Mouse (Mus musculus) Patski (cell line): ENCODE measurements around the gene Ambra1. TPM values are rescaled to one million over a fixed set of nuclear protein-coding genes. Genes with fewer than 3 reads are reported as not detected.
A peak's percentile ranks its signal among the peaks of the same experiment; 100 is the strongest.
"Not testable (repeated sequence)": the region's sequence is repeated elsewhere in the genome, so short reads cannot be mapped to it uniquely, and the experiment has no call there.

Experiments used
- ATAC-seq: fragments of 100-300 bp; one replicate; pipeline ENCODE4 v1.8.0; 2021
- CTCF ChIA-PET: fragments of 350-600 bp; sonication (Branson Sonifier 250); formaldehyde crosslinking; loops from one replicate; lab custom pipeline; 2022; ENCODE audit warnings: inconsistent platforms; lab: Charles Lee
- POLR2A ChIA-PET: fragments of 350-600 bp; sonication (Branson Sonifier 250); formaldehyde crosslinking; loops from one replicate; lab custom pipeline; 2022; ENCODE audit warnings: antibody characterized with exemption, inconsistent platforms; lab: Charles Lee
- DNase-seq: peaks from one replicate; pipeline ENCODE4 v3.0.0-alpha.2; 2011; ENCODE audit warnings: low read depth, low spot score
- H3K27me3 ChIP-seq: fragments of 371-371 bp; one replicate; pipeline ENCODE4 v1.5.1; 2021
- CTCF ChIP-seq: fragments of 100-300 bp; IDR thresholded peaks from one replicate; pipeline ENCODE4 v1.5.1; 2021
- in situ Hi-C: fragments of 300-500 bp; cut with MboI; formaldehyde crosslinking; loops from 3 replicates; pipeline ENCODE4 v1.11.1; 2018; ENCODE audit warnings: low pct_unique_long_range_greater_than_20kb, mixed read lengths
- polyA plus RNA-seq: library from polyadenylated mRNA; unstranded; gene quantifications from one replicate; pipeline ENCODE4 v1.2.3, GENCODE M21; 2021

Ambra1 gene
- polyA plus RNA-seq, 1 experiment from 2014 or later: 27.5 TPM

DNA sequence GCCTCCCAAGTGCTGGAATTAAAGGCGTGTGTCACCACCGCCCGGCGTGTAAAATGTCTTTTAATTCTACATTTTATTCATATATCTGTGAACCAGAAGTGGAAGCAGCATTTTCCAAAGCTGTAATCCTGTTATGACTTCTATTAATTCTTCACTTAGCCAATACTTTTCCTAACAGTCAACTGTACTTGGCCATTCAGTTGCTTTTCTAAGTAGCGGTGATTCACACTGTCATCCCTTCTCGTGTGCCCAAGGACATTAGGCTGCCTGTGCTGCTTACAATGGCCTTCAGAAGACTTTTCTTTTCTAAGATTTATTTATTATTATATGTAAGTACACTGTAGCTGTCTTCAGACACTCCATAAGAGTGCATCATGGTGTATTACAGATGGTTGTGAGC is 21.6 kb upstream of the Ambra1 start:
- H3K27me3 ChIP-seq: no peaks in the 10 kb centered on the region
- ChIA-PET POLR2A (no interaction called here), CTCF (no interaction called here)
- no peak for ATAC-seq
- no peak for TF ChIP-seq CTCF
- in situ Hi-C loops: no loop called here
- no peak for DNase-seq

DNA sequence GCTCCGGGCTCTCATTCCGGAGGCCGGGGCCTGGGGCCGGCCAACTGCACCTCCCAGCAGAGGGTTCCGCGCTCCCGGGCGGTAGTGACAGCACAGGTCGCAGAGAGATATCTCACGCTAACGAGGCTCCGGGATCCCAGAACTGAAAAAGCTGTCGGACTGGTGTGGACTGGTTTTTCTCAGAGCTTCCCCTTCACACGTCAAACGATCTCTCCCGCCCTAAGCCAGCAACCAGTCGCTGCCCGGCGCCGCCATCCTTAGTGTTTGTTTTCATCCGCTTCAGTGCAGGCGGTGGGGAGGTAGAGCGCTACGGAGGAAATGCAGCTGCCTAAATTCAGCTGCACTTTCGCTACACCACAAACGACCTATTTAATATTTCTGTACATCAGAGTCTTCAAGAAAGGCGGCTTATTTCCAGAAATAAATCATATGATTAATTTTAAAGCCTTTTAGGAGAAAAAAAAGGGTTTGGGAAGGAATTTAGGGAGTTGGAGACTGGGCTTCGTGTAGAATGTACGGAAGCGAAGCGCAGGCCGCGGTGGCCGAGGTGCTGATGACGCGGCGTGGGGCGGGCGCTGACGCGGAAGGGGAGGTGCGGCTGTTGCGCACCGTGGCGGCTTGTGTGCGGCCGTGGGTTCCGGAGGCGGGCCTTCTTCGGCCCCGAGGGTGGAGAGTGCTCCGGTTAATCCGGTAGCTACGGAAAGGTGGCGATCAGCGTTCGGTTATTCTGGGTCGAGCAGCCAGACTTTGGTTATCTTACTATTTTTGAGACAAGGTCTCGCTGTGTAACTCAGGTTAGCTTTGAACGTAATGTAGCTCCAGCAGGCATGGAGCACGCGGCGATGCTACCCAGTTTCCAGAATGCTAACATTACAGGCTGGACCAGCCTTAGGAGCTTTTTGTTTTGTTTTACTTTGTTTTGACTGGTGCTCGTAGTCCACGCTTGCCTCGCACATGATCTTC is 19.4 kb upstream of the Ambra1 start, which contains the start of the genes Atg13 and Harbi1:
Atg13 (minus strand) TSS at position 305 of the 963 bp plus-strand sequence.
Harbi1 (plus strand) TSS at position 581 of the 963 bp plus-strand sequence.
- in situ Hi-C loops: no loop called here
- no peak for TF ChIP-seq CTCF
- ChIA-PET POLR2A (interaction anchor here (0.7 kb wide), 1 partner anchor 28 kb away, joined by 3 read pairs; no protein-coding TSS in a partner anchor), CTCF (interaction anchor here (1.2 to 1.7 kb wide), 2 partner anchors 11 to 15 kb away, joined by 3 to 5 read pairs; no protein-coding TSS in a partner anchor)
- ATAC-seq: peak; percentile 95
- no peaks in the 10 kb centered on the region for H3K27me3 ChIP-seq
- peak; percentile 89 for DNase-seq

DNA sequence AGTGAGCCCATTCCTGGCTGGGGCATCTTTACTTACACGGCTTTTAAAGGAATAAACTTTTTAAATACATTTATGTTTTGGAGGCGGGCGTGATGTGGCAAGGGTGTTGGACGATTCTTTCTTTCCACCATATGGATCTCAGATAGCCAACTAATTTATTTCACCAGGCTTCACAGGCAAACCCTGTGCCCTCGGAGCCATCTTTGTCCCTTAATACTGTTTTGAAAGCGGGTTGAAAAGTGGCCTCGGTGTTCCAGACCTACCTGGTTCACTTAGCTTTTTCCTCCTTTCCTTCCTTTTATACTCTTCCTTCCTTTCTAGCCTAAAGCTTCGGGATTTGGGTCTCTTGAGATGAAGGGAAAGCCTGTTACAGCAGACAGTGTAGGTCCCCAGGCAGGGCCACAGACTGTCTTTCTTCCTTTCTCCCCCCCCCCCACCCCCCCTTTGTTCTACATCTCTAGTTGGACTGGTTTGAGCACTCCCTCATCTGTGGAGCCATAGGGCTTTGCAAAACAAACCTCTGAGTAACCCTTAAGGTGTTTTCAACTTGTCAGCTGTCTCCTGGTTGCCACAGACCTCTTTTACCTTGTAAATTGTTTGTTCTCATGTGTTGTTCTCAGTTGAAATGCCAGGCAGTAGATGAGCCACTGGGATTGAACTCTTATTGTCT is 18.5 kb upstream of the Ambra1 start:
- in situ Hi-C loops: no loop called here
- DNase-seq (no peak), ATAC-seq (peak; percentile 18)
- CTCF ChIA-PET: interaction anchor here (1.2 to 1.7 kb wide), 2 partner anchors 11 to 16 kb away, joined by 3 to 5 read pairs; no protein-coding TSS in a partner anchor
- POLR2A ChIA-PET: no interaction called here
- H3K27me3 ChIP-seq: no peaks in the 10 kb centered on the region
- no peak for TF ChIP-seq CTCF

DNA sequence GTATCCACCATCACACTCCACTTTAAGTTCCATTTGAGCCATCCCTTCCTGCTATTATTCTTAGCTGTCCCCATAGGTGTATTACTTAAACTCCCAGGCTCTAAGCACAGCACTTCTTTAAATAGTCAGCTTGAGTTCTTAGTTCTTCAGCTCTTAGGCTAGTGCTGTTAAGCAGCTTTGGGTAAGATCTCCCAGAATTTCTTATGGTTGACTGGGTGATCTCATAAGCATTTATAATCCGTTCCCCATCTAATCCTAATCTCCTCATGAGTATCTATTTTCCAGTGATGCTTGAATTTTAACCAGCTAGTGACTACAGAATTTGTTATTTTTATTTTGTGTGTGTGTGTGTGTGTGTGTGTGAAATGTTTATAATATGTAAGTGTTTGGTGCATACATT is 15.0 kb upstream of the Ambra1 start:
- no peak for ATAC-seq
- H3K27me3 ChIP-seq: no peaks in the 10 kb centered on the region
- ChIA-PET CTCF (no interaction called here), POLR2A (interaction anchor here (1.3 kb wide), 1 partner anchor 13 kb away, joined by 3 read pairs; no protein-coding TSS in a partner anchor)
- TF ChIP-seq CTCF: no peak
- in situ Hi-C loops: no loop called here
- no peak for DNase-seq

DNA sequence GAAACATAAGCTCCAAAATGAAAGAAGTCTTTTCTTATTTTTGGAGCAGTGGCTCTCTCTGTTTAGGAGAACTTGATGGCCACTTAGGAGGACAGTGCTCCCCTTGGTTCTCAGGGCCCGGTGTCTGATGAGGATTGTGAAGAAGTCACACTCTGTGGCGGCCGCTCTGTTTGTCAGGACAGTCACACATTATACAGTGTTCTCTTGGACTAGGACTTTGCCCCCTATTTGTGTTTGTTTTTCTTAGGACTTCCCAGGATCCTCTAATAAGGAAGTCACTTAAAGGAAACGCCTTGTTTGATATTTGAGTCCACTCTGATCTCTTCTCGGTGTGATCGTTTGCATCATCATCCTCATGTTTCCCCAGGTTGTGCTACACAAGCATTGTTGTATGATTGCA is 11.7 kb upstream of the Ambra1 start:
- in situ Hi-C loops: no loop called here
- TF ChIP-seq CTCF: no peak
- no peaks in the 10 kb centered on the region for H3K27me3 ChIP-seq
- DNase-seq: no peak
- ATAC-seq: no peak
- POLR2A ChIA-PET: no interaction called here
- CTCF ChIA-PET: no interaction called here

DNA sequence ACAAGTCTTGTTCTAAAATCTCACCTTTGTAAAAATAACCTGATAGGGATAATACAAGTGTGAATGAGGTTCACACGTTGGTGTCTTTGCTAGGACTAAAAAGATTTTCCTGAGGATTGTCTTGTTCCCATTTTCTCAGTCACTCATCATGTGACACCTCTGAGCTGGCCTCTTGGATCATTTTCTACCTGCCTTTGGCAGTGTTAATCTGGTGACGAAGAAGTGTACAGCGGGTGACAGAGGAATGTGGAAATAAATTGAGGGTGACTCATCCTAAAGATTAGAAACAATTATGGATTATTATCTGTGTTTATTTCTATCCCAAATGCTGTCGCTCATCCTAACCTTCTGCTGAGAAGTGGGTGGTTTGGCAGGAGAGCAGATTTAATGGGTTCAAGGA is 6.6 kb upstream of the Ambra1 start:
- no peaks in the 10 kb centered on the region for H3K27me3 ChIP-seq
- POLR2A ChIA-PET: no interaction called here
- CTCF ChIA-PET: no interaction called here
- in situ Hi-C loops: no loop called here
- DNase-seq (no peak), ATAC-seq (no peak)
- no peak for TF ChIP-seq CTCF

DNA sequence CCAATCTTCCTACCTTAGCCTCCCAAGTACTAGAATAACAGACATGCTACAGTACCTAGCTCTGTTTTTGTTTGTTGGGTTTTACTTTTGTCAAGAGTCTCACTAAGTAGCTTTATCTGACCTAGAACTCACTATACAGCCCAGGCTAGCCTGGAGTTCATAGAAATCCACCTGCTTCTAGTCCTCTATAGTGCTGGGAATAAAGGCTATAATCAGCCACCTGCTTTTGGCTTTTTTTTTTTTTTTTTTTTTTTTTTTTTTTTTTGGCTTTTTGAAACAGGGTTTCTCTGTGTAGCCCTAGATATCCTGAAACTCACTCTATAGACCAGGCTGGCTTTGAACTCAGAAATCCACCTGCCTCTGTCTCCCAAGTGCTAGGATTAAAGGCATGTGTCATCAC is 6.0 kb upstream of the Ambra1 start:
- POLR2A ChIA-PET: no interaction called here
- in situ Hi-C loops: no loop called here
- no peaks in the 10 kb centered on the region for H3K27me3 ChIP-seq
- DNase-seq (no peak), ATAC-seq (no peak)
- TF ChIP-seq CTCF: no peak
- CTCF ChIA-PET: no interaction called here

DNA sequence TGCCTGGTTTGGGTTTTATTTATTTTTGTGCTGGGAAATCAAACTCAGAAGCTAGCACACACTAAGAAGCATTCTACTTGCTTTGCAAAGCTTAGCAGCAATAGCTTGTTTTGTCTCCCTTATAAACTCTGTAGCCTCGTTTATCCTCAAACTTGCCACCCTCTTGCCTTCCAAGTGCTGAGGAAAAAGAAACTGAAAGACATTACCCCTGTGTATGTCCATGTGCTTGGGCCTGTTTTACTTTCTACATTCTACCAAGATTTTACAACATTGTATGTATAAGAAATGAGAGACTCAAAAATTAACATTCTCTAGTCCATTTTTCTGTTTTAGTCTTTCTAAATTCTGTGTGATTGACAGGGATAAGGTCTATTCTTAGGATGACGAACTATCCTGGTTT is 5.2 kb upstream of the Ambra1 start:
- no peak for TF ChIP-seq CTCF
- in situ Hi-C loops: no loop called here
- DNase-seq (no peak), ATAC-seq (no peak)
- ChIA-PET CTCF (no interaction called here), POLR2A (no interaction called here)
- no peaks in the 10 kb centered on the region for H3K27me3 ChIP-seq

DNA sequence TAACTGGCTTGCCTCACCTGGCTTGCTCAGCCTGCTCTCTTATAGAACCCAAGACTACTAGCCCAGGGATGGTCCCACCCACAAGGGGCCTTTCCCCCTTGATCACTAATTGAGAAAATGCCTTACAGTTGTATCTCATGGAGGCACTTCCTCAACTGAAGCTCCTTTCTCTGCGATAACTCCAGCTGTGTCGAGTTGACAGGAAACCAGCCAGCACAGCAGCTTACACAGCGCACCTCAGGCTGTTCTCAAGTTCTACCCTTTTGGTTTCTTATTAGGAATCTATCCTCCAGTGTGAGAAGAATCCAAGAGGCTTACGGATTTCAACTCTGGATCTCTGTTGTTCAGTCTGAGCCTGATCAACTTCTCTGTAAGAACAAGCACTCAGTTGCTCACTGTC is 4.5 kb upstream of the Ambra1 start:
- POLR2A ChIA-PET, H3K27me3 ChIP-seq, in situ Hi-C loops, DNase-seq, ATAC-seq, CTCF ChIA-PET: not testable (repeated sequence)

DNA sequence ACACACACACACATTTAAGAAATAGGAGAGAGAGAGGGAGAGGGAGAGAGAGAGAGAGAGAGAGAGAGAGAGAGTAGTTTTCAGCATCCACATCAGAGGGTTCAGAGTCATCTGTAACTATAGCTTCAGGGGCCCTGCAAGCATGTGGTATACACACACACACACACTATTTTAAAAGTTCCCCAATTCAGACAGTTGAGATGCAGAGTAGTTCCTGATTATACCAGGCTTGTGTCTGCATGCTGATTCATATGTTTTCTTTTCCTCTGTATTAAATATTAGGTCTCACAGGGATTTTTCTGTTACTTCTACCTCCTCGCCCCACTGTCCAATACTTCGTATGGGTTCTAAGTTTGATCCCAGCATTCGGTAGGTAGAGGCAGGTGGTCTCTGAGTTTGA is 2.9 kb upstream of the Ambra1 start:
- DNase-seq (no peak), ATAC-seq (no peak)
- in situ Hi-C loops: no loop called here
- ChIA-PET CTCF (no interaction called here), POLR2A (interaction anchor here (0.7 kb wide), 1 partner anchor 132 kb away, joined by 5 read pairs; no protein-coding TSS in a partner anchor)
- no peaks in the 10 kb centered on the region for H3K27me3 ChIP-seq
- no peak for TF ChIP-seq CTCF

DNA sequence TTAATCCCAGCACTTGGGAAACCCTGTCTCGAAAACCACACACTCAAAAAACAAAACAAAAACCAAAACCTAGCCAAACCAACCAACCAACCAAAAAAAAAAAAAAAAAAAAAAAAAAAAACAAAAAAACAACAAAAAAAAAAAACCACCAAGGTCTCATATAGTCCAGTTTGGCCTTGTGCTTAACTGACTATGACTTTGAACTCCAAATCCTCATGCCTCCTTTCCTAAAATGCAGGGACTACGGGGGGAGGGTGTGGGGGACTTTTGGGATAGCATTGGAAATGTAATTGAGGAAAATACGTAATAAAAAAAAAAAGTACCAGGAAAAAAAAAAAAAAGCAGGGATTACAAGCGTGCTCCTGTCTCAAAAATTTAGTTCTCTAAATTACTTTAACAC is 363 bp upstream of the Ambra1 start:
- no peaks in the 10 kb centered on the region for H3K27me3 ChIP-seq
- DNase-seq (no peak), ATAC-seq (no peak)
- no peak for TF ChIP-seq CTCF
- in situ Hi-C loops: no loop called here
- ChIA-PET CTCF (interaction anchor here (0.9 kb wide), 1 partner anchor 47 kb away, joined by 3 read pairs; no protein-coding TSS in a partner anchor), POLR2A (interaction anchor here (1.0 kb wide), 1 partner anchor 60 kb away, joined by 3 read pairs; no protein-coding TSS in a partner anchor)
